Mouse (Mus musculus) liver (tissue): ENCODE results near the gene Tenm4.
"Not testable (repeated sequence)": the region's sequence is repeated elsewhere in the genome, so short reads cannot be mapped to it uniquely, and the experiment has no call there.

Experiments
- DNase-seq: peaks from one replicate; pipeline ENCODE4 v3.0.0-alpha.2; 2020; ENCODE audit warnings: mixed read lengths

Tenm4 gene

GRCm38 (mm10) chr7:96597871-96598270 lies 426.8 kb downstream of the Tenm4 start:
- no peak for DNase-seq

GRCm38 (mm10) chr7:96599081-96599480 lies 428.0 kb downstream of the Tenm4 start:
- no peak for DNase-seq

- DNase-seq, result no peak
Measured at GRCm38 (mm10) chr7:96600381-96600941, 429.4 kb downstream of the Tenm4 start.

- DNase-seq, result no peak
Measured at GRCm38 (mm10) chr7:96604091-96604745, 433.2 kb downstream of the Tenm4 start.

- DNase-seq, result no peak
Measured at GRCm38 (mm10) chr7:96605316-96605715, 434.3 kb downstream of the Tenm4 start.

- no peak for DNase-seq
Measured at GRCm38 (mm10) chr7:96609854-96610586, 439.0 kb downstream of the Tenm4 start.

GRCm38 (mm10) chr7:96617371-96617770 lies 446.3 kb downstream of the Tenm4 start:
- no peak for DNase-seq

GRCm38 (mm10) chr7:96619930-96620472 lies 449.0 kb downstream of the Tenm4 start:
- no peak for DNase-seq

- DNase-seq, result no peak
Measured at GRCm38 (mm10) chr7:96626338-96626737, 455.3 kb downstream of the Tenm4 start.

- DNase-seq, result not testable (repeated sequence)
Measured at GRCm38 (mm10) chr7:96630551-96630950, 459.5 kb downstream of the Tenm4 start.

GRCm38 (mm10) chr7:96633008-96633407 lies 462.0 kb downstream of the Tenm4 start:
- no peak for DNase-seq

GRCm38 (mm10) chr7:96635830-96636440 lies 464.9 kb downstream of the Tenm4 start:
- no peak for DNase-seq

GRCm38 (mm10) chr7:96643461-96644204 lies 472.6 kb downstream of the Tenm4 start:
- peak; percentile 61 for DNase-seq

GRCm38 (mm10) chr7:96644205-96644531 lies 473.1 kb downstream of the Tenm4 start:
- no peak for DNase-seq

GRCm38 (mm10) chr7:96647657-96648056 lies 476.6 kb downstream of the Tenm4 start:
- DNase-seq, result no peak

GRCm38 (mm10) chr7:96648606-96649005 lies 477.6 kb downstream of the Tenm4 start:
- DNase-seq, result no peak

- no peak for DNase-seq
Measured at GRCm38 (mm10) chr7:96649171-96649570, 478.1 kb downstream of the Tenm4 start.

GRCm38 (mm10) chr7:96650435-96650834 lies 479.4 kb downstream of the Tenm4 start:
- no peak for DNase-seq

- DNase-seq, result no peak
Measured at GRCm38 (mm10) chr7:96651055-96651454, 480.0 kb downstream of the Tenm4 start.

GRCm38 (mm10) chr7:96651626-96652341 lies 480.7 kb downstream of the Tenm4 start:
- no peak for DNase-seq

- no peak for DNase-seq
Measured at GRCm38 (mm10) chr7:96652844-96653243, 481.8 kb downstream of the Tenm4 start.

- DNase-seq, result no peak
Measured at GRCm38 (mm10) chr7:96654206-96654605, 483.2 kb downstream of the Tenm4 start.
